Mouse (Mus musculus) adrenal gland, adult 10 weeks (tissue): ENCODE data around the gene Zc3hav1. TPM values are rescaled to one million over a fixed set of nuclear protein-coding genes. Genes with fewer than 3 reads are reported as not detected.

Experiments
- polyA plus RNA-seq: library from polyadenylated mRNA; stranded (reverse); fragments of 350-450 nt; fragmentation: Illumina TruSeq; extraction: RNeasy Lipid Tissue Mini Kit (QIAGEN cat#74804); gene quantifications from one replicate; pipeline ENCODE4 v1.2.3, GENCODE M21; 2014; ENCODE audit warnings: low read depth, low replicate concordance

Gene Zc3hav1
- polyA plus RNA-seq = 105 TPM

DNA sequence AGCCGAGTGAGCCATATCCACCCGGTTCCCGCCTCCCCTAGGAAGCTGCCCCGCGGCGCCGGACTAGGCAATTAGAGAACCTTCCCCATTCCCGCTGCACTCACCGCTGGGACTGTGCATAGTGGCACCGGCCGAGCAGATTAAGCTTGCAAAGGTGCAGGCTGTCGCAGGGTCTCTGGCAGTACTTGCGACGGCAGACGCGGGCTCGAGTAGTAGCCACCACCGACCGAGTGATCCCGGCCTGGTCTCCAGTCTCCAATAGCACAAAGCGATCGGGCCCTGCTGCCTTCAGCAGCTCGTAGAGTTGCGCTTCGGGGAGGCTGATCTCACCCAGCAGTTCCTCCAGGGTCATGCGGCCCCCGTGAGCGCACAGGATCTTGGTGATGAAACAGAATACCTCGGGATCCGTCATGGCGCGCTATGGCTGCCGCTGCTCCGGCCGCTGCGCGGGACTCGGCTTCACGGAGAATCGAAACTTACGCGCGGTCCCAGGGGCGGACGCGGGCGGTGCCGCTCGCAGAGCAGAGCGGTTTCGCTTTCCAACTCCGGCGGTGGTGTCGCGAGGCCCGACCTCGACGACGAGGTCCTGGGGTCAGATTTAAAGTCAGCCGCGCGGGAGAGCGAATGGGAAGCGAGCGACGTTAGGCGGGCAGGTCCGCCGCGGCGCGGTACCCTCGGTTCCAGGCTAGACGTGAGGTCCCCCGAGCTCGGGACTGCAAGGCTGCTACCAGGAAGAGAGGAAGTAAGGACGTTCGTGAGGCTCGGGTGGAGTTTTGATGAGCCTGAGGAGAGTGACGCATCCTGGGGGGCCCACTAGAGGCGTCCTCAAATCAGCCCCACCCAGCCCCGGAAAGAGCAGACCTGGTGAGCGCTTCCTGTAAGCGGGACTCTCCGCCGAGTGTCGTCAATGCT lies at the start of gene Zc3hav1:
TSS of gene Zc3hav1 (minus strand) at position 793 of the 912 bp plus-strand sequence.

DNA sequence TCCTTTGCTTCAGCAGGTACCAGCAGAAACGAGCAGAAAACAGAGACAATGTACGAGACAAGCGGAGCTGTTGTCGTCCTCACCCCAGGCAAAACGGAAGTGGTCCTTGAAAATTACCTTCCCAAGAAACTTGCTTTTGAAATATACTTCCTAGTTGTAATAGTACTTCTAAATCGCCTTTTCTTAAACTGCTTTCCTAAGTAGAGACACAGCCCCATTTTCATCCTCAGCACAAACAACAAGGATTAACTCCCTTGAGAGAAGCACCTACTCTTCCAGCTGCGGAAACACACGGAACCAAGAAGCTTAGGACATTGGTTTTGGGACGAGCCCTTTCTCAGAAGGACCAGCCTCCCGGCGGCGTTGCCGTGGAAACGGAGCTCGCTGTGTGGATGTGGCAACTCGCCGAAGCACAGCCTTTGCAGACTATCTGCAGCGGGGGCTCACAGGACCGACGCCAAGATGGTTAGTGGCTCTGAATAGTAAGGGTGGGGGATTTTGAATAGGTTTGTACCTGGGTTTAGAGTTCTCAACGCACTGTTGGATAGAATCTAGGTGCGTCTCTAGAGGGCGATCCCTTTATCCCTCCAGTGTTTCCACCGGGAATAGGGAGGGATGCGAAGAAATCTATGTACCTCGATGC lies 26.8 kb upstream of the Zc3hav1 start, which contains the start of gene Ttc26:
TSS of gene Ttc26 (plus strand) at position 341 of the 643 bp plus-strand sequence.

DNA sequence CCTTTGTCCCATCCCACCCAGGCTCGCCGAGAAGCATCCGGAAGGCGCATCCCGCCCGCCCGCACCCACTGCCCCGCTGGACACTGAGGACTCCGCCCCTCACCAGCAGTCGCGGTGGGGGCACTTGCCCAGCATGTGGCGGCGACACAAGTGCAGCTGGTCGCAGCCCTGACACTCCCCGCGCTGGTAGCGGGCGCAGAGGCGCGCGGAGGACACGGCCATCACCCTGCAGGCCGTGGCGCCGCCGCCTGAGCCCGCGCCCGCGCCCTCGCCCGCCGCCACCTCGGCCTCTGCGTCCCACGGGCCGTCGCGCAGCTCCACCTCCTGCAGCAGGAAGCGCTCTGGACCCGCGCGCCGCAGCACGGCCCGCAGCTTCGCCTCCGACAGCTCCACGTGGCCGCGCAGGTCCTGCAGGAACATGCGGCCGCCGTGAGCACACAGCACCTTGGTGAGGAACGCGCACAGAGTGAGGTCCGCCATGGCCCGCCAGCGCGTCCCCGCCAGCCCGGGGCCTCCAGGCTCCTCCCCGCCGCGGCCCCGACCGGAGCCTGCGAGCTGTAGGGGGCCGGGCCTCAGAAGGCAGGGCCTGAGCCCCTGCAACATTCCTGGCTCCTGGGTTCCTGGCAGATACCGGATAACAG lies 55.5 kb downstream of the Zc3hav1 start, which contains the start of gene Zc3hav1l:
TSS of gene Zc3hav1l (minus strand) at position 499 of the 641 bp plus-strand sequence.

Other genes starting within 250 kb of the Zc3hav1 start
- not detected for gene Tmem213, start 245.3 kb downstream of the Zc3hav1 start, polyA plus RNA-seq
- gene Atp6v0a4, start 230.0 kb downstream of the Zc3hav1 start, polyA plus RNA-seq = not detected
- 2.9 TPM for gene D630045J12Rik, start 100.6 kb downstream of the Zc3hav1 start, polyA plus RNA-seq
- 6.4 TPM for gene Zc3hav1l, start 55.3 kb downstream of the Zc3hav1 start, polyA plus RNA-seq
- 4.8 TPM for gene Ttc26, start 26.9 kb upstream of the Zc3hav1 start, polyA plus RNA-seq
- gene Ubn2, start 79.3 kb upstream of the Zc3hav1 start, polyA plus RNA-seq = 40.1 TPM
- 1.8 TPM for gene Fmc1, start 178.9 kb upstream of the Zc3hav1 start, polyA plus RNA-seq
- 414 TPM for gene Luc7l2, start 196.7 kb upstream of the Zc3hav1 start, polyA plus RNA-seq